Mouse (Mus musculus) MEL (cell line): Measurements from ENCODE around the gene Gria1. TPM values are rescaled to one million over a fixed set of nuclear protein-coding genes. Genes with fewer than 3 reads are reported as not detected.

ENCODE experiments used
- DNase-seq: peaks from one replicate; pipeline ENCODE4 v3.0.0; 2011; ENCODE audit warnings: low read depth, low spot score
- H3K27ac ChIP-seq: 2 replicates; pipeline ENCODE4 v1.5.1; 2012; ENCODE audit warnings: low read depth, mild to moderate bottlenecking, control low read depth, low read length, moderate library complexity; ENCODE audit not compliant: control insufficient read depth
- H3K27me3 ChIP-seq, 2 experiments: fragments of 150-350 bp in 1 of 2; sonication (generic) in 1 of 2; 2 replicates each; pipeline ENCODE4 v1.6.1; 2012; ENCODE audit warnings: low read length in 2 of 2, mild to moderate bottlenecking in 2 of 2, improper control_type of control experiment in 1 of 2, moderate library complexity in 1 of 2; ENCODE audit not compliant: insufficient read depth in 2 of 2, control insufficient read depth in 1 of 2
- H3K36me3 ChIP-seq, 2 experiments: 2 replicates each; pipeline ENCODE4 v1.6.1; 2012 to 2014; ENCODE audit warnings: low read length in 2 of 2, improper control_type of control experiment in 1 of 2, inconsistent platforms in 1 of 2, mild to moderate bottlenecking in 1 of 2; ENCODE audit not compliant: insufficient read depth in 2 of 2, control insufficient read depth in 1 of 2
- H3K4me1 ChIP-seq, 2 experiments: fragments of 150-350 bp in 1 of 2; sonication (generic) in 1 of 2; 2 replicates each; pipeline ENCODE4 v1.6.1; 2012; ENCODE audit warnings: low read length in 2 of 2, improper control_type of control experiment in 1 of 2, mild to moderate bottlenecking in 1 of 2; ENCODE audit not compliant: insufficient read depth in 2 of 2, control insufficient read depth in 1 of 2
- H3K4me3 ChIP-seq, 2 experiments: fragments of 150-350 bp in 1 of 2; sonication (generic) in 1 of 2; 2 replicates each; pipeline ENCODE4 v1.5.1; 2012; ENCODE audit warnings: low read depth in 2 of 2, low read length in 2 of 2, mild to moderate bottlenecking in 2 of 2, moderate library complexity in 2 of 2, control low read depth in 1 of 2, improper control_type of control experiment in 1 of 2; ENCODE audit not compliant: control insufficient read depth in 1 of 2, insufficient read depth in 1 of 2
- H3K79me2 ChIP-seq: 2 replicates; pipeline ENCODE4 v1.6.1; 2012; ENCODE audit warnings: mild to moderate bottlenecking, low read length, moderate library complexity; ENCODE audit not compliant: control insufficient read depth, poor library complexity, insufficient read depth
- H3K9ac ChIP-seq: 2 replicates; pipeline ENCODE4 v1.6.1; 2012; ENCODE audit warnings: low read depth, mild to moderate bottlenecking, control low read depth, low read length, moderate library complexity; ENCODE audit not compliant: control insufficient read depth, poor library complexity, severe bottlenecking
- H3K9me3 ChIP-seq: fragments of 150-350 bp; sonication (generic); replicated peaks from 2 replicates; pipeline ENCODE4 v1.6.1; 2012; ENCODE audit warnings: mild to moderate bottlenecking, low read length, improper control_type of control experiment, moderate library complexity; ENCODE audit not compliant: insufficient read depth
- CHD1 ChIP-seq: IDR thresholded peaks from 2 replicates; pipeline ENCODE4 v1.6.1; 2012; ENCODE audit warnings: low read depth, mild to moderate bottlenecking, inconsistent platforms, low read length, improper control_type of control experiment
- ELF1 ChIP-seq: IDR thresholded peaks from 2 replicates; pipeline ENCODE4 v1.6.1; 2014; ENCODE audit warnings: low read depth, mild to moderate bottlenecking, inconsistent platforms, low read length, improper control_type of control experiment, moderate library complexity
- GABPA ChIP-seq: IDR thresholded peaks from 2 replicates; pipeline ENCODE4 v1.6.1; 2012; ENCODE audit warnings: low read depth, mild to moderate bottlenecking, inconsistent platforms, low read length, improper control_type of control experiment, moderate library complexity
- JUND ChIP-seq: IDR thresholded peaks from 2 replicates; pipeline ENCODE4 v1.6.1; 2011; ENCODE audit warnings: low read depth, mild to moderate bottlenecking, improper control_type of control experiment, low read length
- MAFK ChIP-seq: IDR thresholded peaks from 2 replicates; pipeline ENCODE4 v1.6.1; 2011; ENCODE audit warnings: low read depth, mild to moderate bottlenecking, low read length, improper control_type of control experiment, borderline replicate concordance
- MYB ChIP-seq: IDR thresholded peaks from 2 replicates; pipeline ENCODE4 v1.6.1; 2011; ENCODE audit warnings: mild to moderate bottlenecking, low read depth, low read length, improper control_type of control experiment
- RCOR1 ChIP-seq: IDR thresholded peaks from 2 replicates; pipeline ENCODE4 v1.6.1; 2012; ENCODE audit warnings: low read depth, mild to moderate bottlenecking, inconsistent platforms, low read length, improper control_type of control experiment
- SMC3 ChIP-seq: IDR thresholded peaks from 2 replicates; pipeline ENCODE4 v1.6.1; 2011; ENCODE audit warnings: low read depth, low read length, improper control_type of control experiment
- TBP ChIP-seq: IDR thresholded peaks from 2 replicates; pipeline ENCODE4 v1.8.0; 2011; ENCODE audit warnings: low read depth, low read length, improper control_type of control experiment
- TCF12 ChIP-seq: IDR thresholded peaks from 2 replicates; pipeline ENCODE4 v1.6.1; 2014; ENCODE audit warnings: low read depth, mild to moderate bottlenecking, inconsistent platforms, low read length, improper control_type of control experiment, moderate library complexity
- ZC3H11A ChIP-seq: IDR thresholded peaks from 2 replicates; pipeline ENCODE4 v1.6.1; 2012; ENCODE audit warnings: low read depth, mild to moderate bottlenecking, inconsistent platforms, low read length, improper control_type of control experiment
- polyA plus RNA-seq, 2 experiments: library from polyadenylated mRNA; stranded (reverse) in 1 of 2; unstranded in 1 of 2; fragments of >175 nt in 1 of 2; fragments of >200 nt in 1 of 2; gene quantifications; 2 replicates each; pipeline versions ENCODE4 v1.2.1 to v1.2.4; 2012; ENCODE audit warnings: low replicate concordance in 2 of 2, low read depth in 1 of 2; ENCODE audit not compliant: insufficient read length in 2 of 2, insufficient read depth in 1 of 2, missing spikeins in 1 of 2
- total RNA-seq: library from RNA; depleted of rRNA; stranded (reverse); fragments of 300-350 nt; gene quantifications from 2 replicates; pipeline ENCODE4 v1.2.3, GENCODE M21; 2012

Gria1 gene
- total and polyA plus RNA-seq, 3 experiments, result not detected

DNA sequence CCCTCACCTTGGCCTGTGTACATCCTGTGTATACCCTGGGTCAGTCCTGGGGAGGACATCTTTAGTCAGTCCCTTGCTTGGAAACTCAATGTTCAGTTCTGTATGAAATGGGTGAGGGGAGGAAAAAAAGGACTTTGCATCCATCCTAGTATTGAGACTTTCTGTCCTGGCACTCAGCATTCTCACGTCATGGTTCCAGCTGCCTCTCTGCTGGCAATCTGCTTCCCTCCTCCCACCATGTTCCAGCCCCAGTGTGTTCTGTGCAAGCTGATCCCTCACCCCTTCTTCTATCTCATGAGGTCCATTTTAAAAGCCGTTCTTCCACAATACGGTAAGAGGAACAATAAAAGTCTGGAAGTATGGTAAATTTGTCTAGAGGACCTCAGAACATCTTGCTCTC lies 308.2 kb downstream of the Gria1 start:
- Histone ChIP-seq H3K9me3 (no peaks in the 10 kb centered on the region), H3K27ac (no peak overlapping the region), H3K9ac (no peak overlapping the region), H3K79me2 (no peaks in the 10 kb centered on the region), H3K4me3 (no peak overlapping the region), H3K27me3 (no peaks in the 10 kb centered on the region), H3K4me1 (no peaks in the 10 kb centered on the region), H3K36me3 (no peaks in the 10 kb centered on the region)
- DNase-seq, result no peak
- TF ChIP-seq MYB (no peak), TBP (no peak), TCF12 (no peak), CHD1 (no peak), MAFK (no peak), ZC3H11A (no peak), JUND (no peak), GABPA (no peak)

DNA sequence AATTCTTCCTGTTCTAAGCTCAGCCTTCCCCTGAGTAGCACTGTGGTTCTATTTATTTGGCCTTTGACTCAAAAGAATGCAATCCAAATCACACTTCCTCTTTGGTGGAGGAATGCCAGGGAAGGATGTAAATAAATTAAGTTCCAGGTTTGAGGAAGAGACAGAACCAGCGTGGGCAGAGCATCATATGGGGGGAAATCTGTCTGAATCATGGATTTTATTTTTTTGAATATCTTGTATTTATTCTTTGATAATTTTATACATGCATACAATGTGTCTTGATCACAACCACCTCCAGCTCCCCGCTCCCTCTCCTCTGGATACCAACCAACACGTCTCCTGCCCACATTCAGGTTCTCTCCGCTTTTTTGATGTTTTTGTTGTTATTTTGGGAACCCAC lies 312.9 kb downstream of the Gria1 start:
- Histone ChIP-seq H3K4me3 (no peak overlapping the region), H3K79me2 (no peaks in the 10 kb centered on the region), H3K27me3 (no peaks in the 10 kb centered on the region), H3K9me3 (no peaks in the 10 kb centered on the region), H3K4me1 (no peaks in the 10 kb centered on the region), H3K9ac (no peak overlapping the region), H3K27ac (no peak overlapping the region), H3K36me3 (no peaks in the 10 kb centered on the region)
- TF ChIP-seq SMC3 (no peak), ELF1 (no peak), RCOR1 (no peak)
- no peak for DNase-seq
